Mouse (Mus musculus) limb, embryonic 12.5 days (tissue): ENCODE measurements around the gene Vip. TPM values are rescaled to one million over a fixed set of nuclear protein-coding genes. Genes with fewer than 3 reads are reported as not detected.
A peak's percentile ranks its signal among the peaks of the same experiment; 100 is the strongest.

ENCODE experiments used
- ATAC-seq: fragments of 200-750 bp; cut with Nextera tagmentation; 2 replicates; pipeline ENCODE4 v1.8.0; 2017; ENCODE audit warnings: low read depth, moderate TSS enrichment; ENCODE audit not compliant: insufficient number of reproducible peaks, insufficient read depth, low FRiP score, low TSS enrichment
- H3K27ac ChIP-seq: fragments of 300-500 bp; sonication (generic); 2 replicates; pipeline ENCODE4 v1.5.1; 2016; ENCODE audit warnings: mild to moderate bottlenecking, moderate library complexity
- H3K27me3 ChIP-seq: fragments of 300-500 bp; sonication (generic); 2 replicates; pipeline ENCODE4 v1.6.1; 2016; ENCODE audit warnings: mild to moderate bottlenecking, moderate library complexity
- H3K36me3 ChIP-seq: fragments of 300-500 bp; sonication (generic); 2 replicates; pipeline ENCODE4 v1.6.1; 2016; ENCODE audit warnings: mild to moderate bottlenecking, moderate library complexity
- H3K4me1 ChIP-seq: fragments of 300-500 bp; sonication (generic); replicated peaks from 2 replicates; pipeline ENCODE4 v1.6.1; 2016
- H3K4me2 ChIP-seq: fragments of 300-500 bp; sonication (generic); 2 replicates; pipeline ENCODE4 v1.6.1; 2016; ENCODE audit warnings: mild to moderate bottlenecking, moderate library complexity
- H3K4me3 ChIP-seq: fragments of 300-500 bp; sonication (generic); replicated peaks from 2 replicates; pipeline ENCODE4 v1.5.1; 2016; ENCODE audit warnings: mild to moderate bottlenecking
- H3K9ac ChIP-seq: fragments of 300-500 bp; sonication (generic); replicated peaks from 2 replicates; pipeline ENCODE4 v1.6.1; 2016; ENCODE audit warnings: mild to moderate bottlenecking, moderate library complexity
- H3K9me3 ChIP-seq: fragments of 300-500 bp; sonication (generic); 2 replicates; pipeline ENCODE4 v1.6.1; 2016; ENCODE audit warnings: mild to moderate bottlenecking, moderate library complexity
- WGBS: fragments of 180-500 bp; shearing (Covaris S2); methylation state at CpG from one replicate; pipeline ENCODE4 v1.1.7; 2016; 5-methylcytosine and 5-hydroxymethylcytosine counted together
- polyA plus RNA-seq: library from polyadenylated mRNA; unstranded; fragments of >200 nt; fragmentation: Nextera tagmentation; extraction: Ambion mirVana; gene quantifications from 2 replicates; pipeline ENCODE4 v1.2.1, GENCODE M21; 2016

Gene Vip
- not detected in 2 replicates for polyA plus RNA-seq

DNA sequence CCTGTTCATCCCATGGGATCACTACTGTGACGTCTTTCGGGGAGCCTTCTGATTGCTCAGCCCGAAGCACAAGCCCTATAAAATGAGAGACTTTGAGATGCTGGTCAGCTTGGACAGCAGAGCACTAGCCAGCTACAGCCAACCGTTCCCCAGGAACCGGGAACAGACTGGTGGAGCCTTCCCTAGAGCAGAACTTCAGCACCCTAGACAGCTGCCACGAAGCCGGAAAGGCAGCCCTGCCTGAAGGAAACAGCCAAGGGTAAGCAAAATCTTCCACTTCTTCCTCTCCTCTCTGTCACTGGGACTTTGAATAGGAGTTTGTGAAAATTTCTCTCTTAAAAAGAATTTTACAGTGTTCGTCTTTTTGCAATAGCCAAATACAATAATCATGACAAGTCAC is at the start of gene Vip:
Gene Vip, plus strand, starts transcription at position 107 of the 400 bp plus-strand sequence.
- WGBS: 24% methylated on average over 8 of the region's 8 CpGs
- H3K27me3 ChIP-seq: no peaks in the 10 kb centered on the region
- no peak within 1 kb of the TSS for H3K27ac ChIP-seq
- H3K36me3 ChIP-seq: no peaks in the 10 kb centered on the region
- H3K9me3 ChIP-seq: no peaks in the 10 kb centered on the region
- H3K4me1 ChIP-seq: no peaks in the 10 kb centered on the region
- H3K4me2 ChIP-seq: no peak within 1 kb of the TSS
- no peak for ATAC-seq
- H3K9ac ChIP-seq: no peak within 1 kb of the TSS
- no peak within 1 kb of the TSS for H3K4me3 ChIP-seq

DNA sequence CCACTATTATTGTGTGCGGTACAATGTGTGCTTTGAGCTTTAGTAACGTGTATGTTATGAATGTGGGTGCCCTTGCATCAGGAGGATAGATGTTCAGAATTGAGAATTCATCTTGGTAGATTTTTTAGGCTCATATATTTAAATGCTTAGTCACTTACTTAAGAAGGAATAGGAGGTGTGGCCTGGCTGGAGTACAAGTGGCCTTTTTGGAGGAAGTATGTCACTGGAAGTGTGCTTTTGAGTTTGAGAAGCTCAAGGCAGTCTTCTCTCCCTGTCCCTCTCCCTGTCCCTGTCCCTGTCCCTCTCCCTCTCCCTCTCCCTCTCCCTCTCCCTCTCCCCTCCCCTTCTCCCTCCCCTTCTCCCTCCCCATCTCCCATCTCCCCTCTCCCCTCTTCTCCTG is 48.0 kb upstream of the Vip start:
- Histone ChIP-seq H3K27me3 (no peaks in the 10 kb centered on the region), H3K27ac (no peak overlapping the region), H3K9ac (no peak overlapping the region), H3K4me1 (no peaks in the 10 kb centered on the region), H3K4me2 (no peak overlapping the region), H3K4me3 (no peak overlapping the region), H3K36me3 (no peaks in the 10 kb centered on the region), H3K9me3 (no peaks in the 10 kb centered on the region)
- 85% methylated on average over 2 of the region's 2 CpGs for WGBS
- ATAC-seq: no peak

DNA sequence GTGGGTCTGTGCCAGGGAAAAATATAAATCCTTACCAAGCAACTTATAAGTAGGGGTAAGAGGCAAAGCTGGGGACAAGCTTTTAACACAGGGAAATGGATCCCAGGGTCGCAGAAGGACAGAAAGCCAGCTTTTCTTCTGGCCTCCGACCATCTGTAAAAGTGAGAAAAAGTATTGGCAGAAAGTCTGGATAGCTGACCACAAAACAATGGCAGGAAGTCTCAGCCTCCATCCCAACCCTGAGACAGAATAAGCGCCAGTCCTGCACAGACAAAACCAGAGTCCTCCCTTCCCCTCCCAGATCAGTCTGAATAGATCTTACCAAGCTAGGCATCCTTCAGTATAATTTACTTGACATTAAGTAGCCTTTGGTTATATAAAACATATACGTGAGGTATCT is 47.0 kb upstream of the Vip start:
- Histone ChIP-seq H3K9ac (no peak overlapping the region), H3K4me2 (no peak overlapping the region), H3K36me3 (no peaks in the 10 kb centered on the region), H3K27me3 (no peaks in the 10 kb centered on the region), H3K9me3 (no peaks in the 10 kb centered on the region), H3K4me1 (no peaks in the 10 kb centered on the region), H3K27ac (no peak overlapping the region), H3K4me3 (no peak overlapping the region)
- 89% methylated on average over 4 of the region's 4 CpGs for WGBS
- no peak for ATAC-seq

DNA sequence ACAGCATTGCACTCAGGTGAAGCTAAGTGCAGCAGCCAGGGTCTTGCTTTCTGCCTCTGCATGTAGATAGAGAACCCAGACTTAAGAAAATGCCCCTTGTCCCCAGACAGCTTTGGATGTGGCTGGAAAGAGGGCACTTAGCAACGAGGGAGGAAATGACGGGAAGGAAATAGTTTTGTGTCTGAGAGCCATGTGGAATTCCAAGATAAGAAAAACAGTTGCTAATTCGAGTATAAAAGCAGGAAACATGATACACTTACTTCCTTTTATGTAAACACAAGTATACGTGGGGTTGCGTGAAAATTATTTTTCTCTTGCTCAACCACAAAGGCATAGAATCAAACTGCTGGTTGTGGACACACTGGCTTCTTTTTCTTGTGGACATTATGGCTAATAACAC is 45.6 kb upstream of the Vip start, which contains the start of gene Myct1:
Gene Myct1, plus strand, starts transcription at position 312 of the 400 bp plus-strand sequence.
- Histone ChIP-seq H3K9me3 (no peaks in the 10 kb centered on the region), H3K4me3 (no peak within 1 kb of the TSS), H3K36me3 (no peaks in the 10 kb centered on the region), H3K27me3 (no peaks in the 10 kb centered on the region), H3K4me2 (no peak within 1 kb of the TSS), H3K27ac (no peak within 1 kb of the TSS), H3K4me1 (no peaks in the 10 kb centered on the region), H3K9ac (no peak within 1 kb of the TSS)
- WGBS: 47% methylated on average over 5 of the region's 5 CpGs
- ATAC-seq: no peak

DNA sequence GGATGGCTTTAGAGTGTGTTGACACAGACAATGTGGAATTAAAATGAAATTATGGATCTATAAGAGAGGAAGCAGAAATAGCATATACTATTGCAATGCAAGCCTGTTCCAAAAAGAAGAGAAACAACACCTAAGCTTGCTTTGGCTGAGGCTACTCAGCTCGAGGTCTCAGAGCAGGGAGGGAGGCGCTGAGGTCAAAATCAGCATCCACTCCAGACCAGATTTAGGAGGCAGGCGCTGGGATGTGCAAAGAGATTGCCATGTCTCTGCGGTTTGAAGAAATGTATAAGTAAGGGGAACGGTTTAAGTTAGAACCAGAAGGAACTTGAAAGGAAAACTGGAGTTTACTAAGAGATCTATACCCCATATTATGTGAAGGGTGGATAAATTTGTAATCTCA is 44.6 kb upstream of the Vip start:
- H3K4me1 ChIP-seq: no peaks in the 10 kb centered on the region
- WGBS: 75% methylated on average over 5 of the region's 5 CpGs
- H3K27me3 ChIP-seq: no peaks in the 10 kb centered on the region
- no peak overlapping the region for H3K27ac ChIP-seq
- no peaks in the 10 kb centered on the region for H3K9me3 ChIP-seq
- no peak for ATAC-seq
- no peak overlapping the region for H3K4me3 ChIP-seq
- no peaks in the 10 kb centered on the region for H3K36me3 ChIP-seq
- no peak overlapping the region for H3K9ac ChIP-seq
- H3K4me2 ChIP-seq: no peak overlapping the region

DNA sequence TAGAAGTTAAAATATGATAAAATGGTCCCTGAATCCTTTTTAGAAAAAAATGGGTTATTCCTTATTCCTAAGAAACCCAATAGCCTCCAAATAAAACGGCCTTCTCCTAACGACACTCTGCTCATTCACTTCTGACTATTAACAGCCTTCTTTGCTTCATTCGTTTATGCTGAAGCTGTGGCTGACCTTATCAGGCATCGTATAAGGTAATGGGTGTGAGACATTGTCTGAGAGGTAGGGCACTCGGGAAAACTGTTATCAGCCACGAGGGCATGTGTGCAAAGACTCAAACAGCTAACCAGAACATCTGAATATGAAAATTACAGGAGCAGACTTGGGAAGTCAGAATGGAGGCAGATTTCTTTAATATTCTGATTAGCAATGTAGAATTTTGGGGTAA is 42.5 kb upstream of the Vip start:
- Histone ChIP-seq H3K9ac (no peak overlapping the region), H3K4me3 (no peak overlapping the region), H3K9me3 (no peaks in the 10 kb centered on the region), H3K36me3 (no peaks in the 10 kb centered on the region), H3K27ac (no peak overlapping the region), H3K4me2 (no peak overlapping the region), H3K4me1 (no peaks in the 10 kb centered on the region), H3K27me3 (no peaks in the 10 kb centered on the region)
- ATAC-seq: no peak
- 53% methylated on average over 6 of the region's 6 CpGs for WGBS

DNA sequence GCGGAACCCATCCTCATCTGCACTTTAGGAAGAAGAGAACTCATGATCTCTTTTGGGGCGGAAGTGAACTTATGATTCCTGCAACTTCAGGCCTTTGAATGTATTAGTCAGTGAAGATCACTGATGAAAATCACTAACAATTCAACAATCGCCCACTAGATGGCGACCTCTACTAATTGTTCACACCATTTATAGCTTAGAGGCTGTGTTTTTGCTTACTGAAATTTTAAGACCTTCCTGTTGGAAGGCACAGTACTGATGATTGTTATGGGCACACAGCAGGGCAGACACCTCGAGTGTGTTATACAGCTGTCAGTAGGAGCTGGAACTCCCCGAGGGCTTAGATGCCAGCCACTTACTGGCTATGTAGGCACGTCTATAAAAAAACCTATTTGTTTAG is 38.9 kb upstream of the Vip start:
- Histone ChIP-seq H3K4me3 (no peak overlapping the region), H3K9me3 (no peaks in the 10 kb centered on the region), H3K27ac (no peak overlapping the region), H3K4me1 (no peaks in the 10 kb centered on the region), H3K36me3 (no peaks in the 10 kb centered on the region), H3K27me3 (no peaks in the 10 kb centered on the region), H3K9ac (no peak overlapping the region), H3K4me2 (no peak overlapping the region)
- 14% methylated on average over 7 of the region's 7 CpGs for whole genome bisulfite sequencing
- ATAC-seq: peak; percentile 81; the same call in 1 of the 2 replicates

DNA sequence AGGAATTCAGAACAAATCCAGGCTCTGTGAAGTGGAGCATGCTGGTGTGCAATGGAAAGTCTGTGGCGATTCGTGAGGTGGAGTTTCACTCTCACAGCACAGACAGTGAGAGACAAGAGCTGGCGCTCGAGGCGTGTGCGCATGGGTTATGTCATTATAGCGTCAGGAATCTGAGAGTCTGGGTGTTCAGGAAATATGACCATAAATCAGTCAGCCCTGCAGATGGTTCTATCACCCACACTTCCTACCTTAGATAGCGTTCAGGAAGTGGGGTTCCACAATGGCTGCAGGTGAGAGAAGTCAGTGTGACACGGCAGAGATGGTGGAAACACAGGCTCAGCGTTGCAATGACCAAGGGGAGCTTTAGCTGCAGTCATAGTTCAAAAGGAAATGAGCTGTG is 35.5 kb upstream of the Vip start:
- WGBS: 79% methylated on average over 10 of the region's 10 CpGs
- no peaks in the 10 kb centered on the region for H3K27me3 ChIP-seq

DNA sequence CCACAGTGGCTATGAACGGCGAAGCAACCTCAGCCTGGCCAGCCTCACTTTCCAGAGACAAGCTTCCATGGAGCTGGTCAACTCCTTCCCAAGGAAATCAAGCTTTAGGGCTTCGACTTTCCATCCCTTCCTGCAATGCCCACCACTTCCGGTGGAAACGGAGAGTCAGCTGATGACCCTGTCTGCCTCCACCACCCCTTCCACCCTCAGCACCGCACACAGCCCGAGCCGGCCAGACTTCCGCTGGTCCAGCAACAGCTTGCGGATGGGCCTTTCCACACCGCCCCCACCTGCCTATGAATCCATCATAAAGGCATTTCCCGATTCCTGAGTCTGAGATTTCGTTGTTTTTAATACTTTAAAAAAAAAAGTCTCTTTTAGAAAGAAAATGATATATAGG is 34.6 kb upstream of the Vip start:
- no peak overlapping the region for H3K27ac ChIP-seq
- peaks cover 4% of the 10 kb centered on the region; the same call in 1 of the 2 replicates for H3K9me3 ChIP-seq
- WGBS: 91% methylated on average over 13 of the region's 13 CpGs
- no peak for ATAC-seq
- H3K9ac ChIP-seq: no peak overlapping the region
- H3K4me2 ChIP-seq: no peak overlapping the region
- no peaks in the 10 kb centered on the region for H3K4me1 ChIP-seq
- H3K4me3 ChIP-seq: no peak overlapping the region
- no peaks in the 10 kb centered on the region for H3K36me3 ChIP-seq
- no peaks in the 10 kb centered on the region for H3K27me3 ChIP-seq

More for the DNA sequence above, 35.5 kb upstream of the Vip start:
- no peak overlapping the region for H3K4me2 ChIP-seq
- no peak overlapping the region for H3K9ac ChIP-seq
- no peaks in the 10 kb centered on the region for H3K4me1 ChIP-seq
- H3K36me3 ChIP-seq: no peaks in the 10 kb centered on the region
- H3K9me3 ChIP-seq: peaks cover 1% of the 10 kb centered on the region; the same call in 1 of the 2 replicates
- H3K4me3 ChIP-seq: no peak overlapping the region
- ATAC-seq: no peak
- H3K27ac ChIP-seq: no peak overlapping the region

DNA sequence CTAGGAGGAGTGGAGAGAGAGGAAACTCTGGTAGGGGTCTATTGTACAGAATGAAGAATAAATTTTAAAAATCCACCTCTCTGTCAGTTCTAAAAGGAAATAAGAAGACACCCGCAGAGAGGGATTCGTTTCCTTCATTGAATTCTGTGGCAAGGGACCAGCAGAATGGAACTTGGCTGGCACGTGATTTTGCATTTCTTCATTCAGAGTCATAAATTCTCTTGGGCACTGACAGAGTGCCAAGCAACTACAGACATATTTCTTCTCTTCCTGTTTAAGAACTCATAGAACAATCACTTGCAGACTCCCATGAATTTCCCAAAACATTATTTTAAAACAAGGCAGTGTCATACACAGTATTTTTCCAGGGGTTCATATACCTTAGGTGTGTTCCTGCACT is 30.1 kb upstream of the Vip start:
- Histone ChIP-seq H3K27me3 (no peaks in the 10 kb centered on the region), H3K9ac (no peak overlapping the region), H3K27ac (no peak overlapping the region), H3K4me1 (no peaks in the 10 kb centered on the region), H3K4me3 (no peak overlapping the region), H3K9me3 (peaks cover 4% of the 10 kb centered on the region; the same call in 1 of the 2 replicates), H3K4me2 (no peak overlapping the region), H3K36me3 (no peaks in the 10 kb centered on the region)
- no peak for ATAC-seq
- 81% methylated on average over 3 of the region's 3 CpGs for WGBS

DNA sequence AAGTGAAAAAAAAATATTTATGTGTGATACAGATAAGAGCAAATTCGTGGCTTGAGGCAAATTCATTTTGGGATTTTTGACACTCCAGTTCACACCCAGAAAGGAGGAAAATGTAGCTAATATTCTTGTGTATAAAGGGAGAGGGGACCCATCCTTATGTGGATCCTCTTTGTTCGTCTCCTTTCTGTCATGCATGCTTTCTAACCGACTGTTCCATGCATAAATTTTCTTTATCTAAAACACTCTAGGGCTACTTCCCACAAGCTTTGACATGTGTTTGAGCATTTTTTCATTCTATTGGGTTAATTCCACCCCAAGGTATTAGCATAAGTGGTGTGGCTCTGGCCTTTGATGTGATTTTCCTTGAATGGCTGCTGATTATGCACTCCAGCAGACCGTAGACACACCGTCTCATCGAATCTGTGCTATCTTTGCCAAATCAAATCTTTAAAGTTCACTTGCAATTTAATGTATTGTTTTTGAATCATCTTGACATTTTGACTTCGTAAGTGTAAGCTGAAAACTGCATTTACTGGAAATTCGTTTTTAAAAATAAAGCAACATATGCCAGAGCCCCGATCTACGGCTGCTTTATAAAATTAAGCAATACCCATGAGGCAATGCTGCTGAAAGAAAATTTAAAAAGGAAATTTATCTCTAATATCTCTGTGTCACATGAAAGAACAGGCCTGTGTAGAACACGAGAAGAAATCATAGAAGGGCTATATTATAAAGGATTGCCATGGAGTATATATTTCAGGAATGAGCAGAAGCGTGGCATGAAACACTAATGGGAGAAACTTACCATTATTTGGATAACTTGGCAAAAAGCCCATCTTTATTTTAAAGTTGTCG is 23.6 kb upstream of the Vip start:
- Histone ChIP-seq H3K36me3 (no peaks in the 10 kb centered on the region), H3K9ac (no peak overlapping the region), H3K4me1 (no peaks in the 10 kb centered on the region), H3K4me3 (no peak overlapping the region), H3K9me3 (no peaks in the 10 kb centered on the region), H3K27me3 (no peaks in the 10 kb centered on the region), H3K27ac (no peak overlapping the region), H3K4me2 (no peak overlapping the region)
- 84% methylated on average over 13 of the region's 13 CpGs for WGBS
- ATAC-seq: no peak

DNA sequence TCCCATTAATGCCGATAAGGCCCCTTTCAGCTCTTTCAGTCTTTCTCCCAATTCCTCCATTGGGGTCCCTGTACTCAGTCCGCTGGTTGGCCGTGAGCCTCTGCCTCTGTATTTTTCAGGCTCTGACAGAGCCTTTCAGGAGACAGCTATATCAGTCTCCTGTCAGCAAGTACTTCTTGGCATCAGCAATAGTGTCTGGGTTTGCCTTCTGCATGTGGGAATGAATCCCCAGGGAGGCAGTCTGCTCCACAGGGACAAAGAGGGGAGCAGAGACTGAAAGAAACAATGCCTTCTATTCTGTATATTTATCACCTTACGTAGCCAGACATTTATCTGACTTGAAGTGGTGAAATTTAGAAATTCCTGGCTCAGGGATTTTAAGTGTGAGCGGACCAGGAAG is 12.8 kb upstream of the Vip start:
- Histone ChIP-seq H3K9me3 (no peaks in the 10 kb centered on the region), H3K4me3 (no peak overlapping the region), H3K4me1 (no peaks in the 10 kb centered on the region), H3K9ac (no peak overlapping the region), H3K27me3 (no peaks in the 10 kb centered on the region), H3K36me3 (no peaks in the 10 kb centered on the region), H3K4me2 (no peak overlapping the region), H3K27ac (no peak overlapping the region)
- no peak for ATAC-seq
- WGBS: 84% methylated on average over 5 of the region's 5 CpGs
